Mouse (Mus musculus): ENCODE measurements at regions not wholly inside any gene's neighbourhood (a gene's known extent, or its start where the extent isn't known, plus 50 kb on each side); places are given as distances from the start of the nearest gene placed in this dataset.

- 19% methylated on average over 3 of the region's 3 CpGs for WGBS
- DNase-seq (ENCODE audit: low spot score): no peak
- no peak overlapping the region for H3K4me3 ChIP-seq (ENCODE audit: low read depth, low read length)
- ATAC-seq: no peak
- no peaks in the 10 kb centered on the region for H3K36me3 ChIP-seq (ENCODE audit: control insufficient read depth, insufficient read depth, low read length)
- no peak overlapping the region for H3K9ac ChIP-seq (ENCODE audit: low read length)
- H3K27me3 ChIP-seq (replicated peaks; ENCODE audit: control insufficient read depth, insufficient read depth, low read length): no peaks in the 10 kb centered on the region
- H3K27ac ChIP-seq (ENCODE audit: low read depth, low read length): no peak overlapping the region
- no peaks in the 10 kb centered on the region for H3K9me3 ChIP-seq (replicated peaks; ENCODE audit: control insufficient read depth, low read length)
- H3K4me1 ChIP-seq (ENCODE audit: control insufficient read depth, insufficient read depth, low read length): peaks cover 5% of the 10 kb centered on the region
- H3K4me2 ChIP-seq (ENCODE audit: low read length): no peak overlapping the region
Measured at GRCm38 (mm10) chr2:169293351-169293750, 294.2 kb downstream of the Gm11011 start.

DNA sequence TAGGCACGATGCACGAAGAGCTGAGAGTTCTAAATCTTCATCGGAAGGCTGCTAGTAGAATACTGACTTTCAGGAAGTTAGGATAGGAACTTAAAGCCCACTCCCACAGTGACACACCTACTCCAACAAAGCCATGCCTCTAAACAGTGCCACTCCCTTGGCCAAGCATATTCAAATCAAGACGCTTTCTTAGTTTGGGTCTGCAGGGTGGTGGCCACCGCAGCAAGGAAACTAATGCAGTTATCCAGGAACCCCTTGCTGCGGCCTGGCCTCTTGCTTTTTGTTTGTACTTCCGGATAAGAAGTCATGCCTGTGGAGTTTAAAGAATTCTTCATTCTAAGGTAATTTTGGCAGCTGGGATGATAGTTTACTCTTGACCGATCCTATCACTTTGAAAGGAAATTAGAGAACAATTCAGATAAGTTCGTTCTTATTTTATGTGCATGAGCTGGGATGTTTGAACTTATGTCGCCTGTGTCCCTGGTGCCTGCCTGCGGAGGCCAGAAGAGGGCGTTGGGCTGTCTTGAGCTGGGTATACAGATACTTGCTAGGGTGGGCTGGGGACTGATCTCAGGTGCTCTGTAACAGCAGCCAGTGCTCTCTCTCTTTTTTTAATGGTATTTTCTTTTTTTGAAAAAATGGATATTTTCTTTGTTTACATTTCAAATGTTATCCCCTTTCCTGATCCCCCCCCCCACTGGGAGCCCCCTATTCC, 298.5 kb downstream of the Gm11011 start:
- DNase-seq (ENCODE audit: low spot score): no peak
- no peaks in the 10 kb centered on the region for H3K4me1 ChIP-seq (ENCODE audit: control insufficient read depth, insufficient read depth, low read length)
- no peaks in the 10 kb centered on the region for H3K27me3 ChIP-seq (replicated peaks; ENCODE audit: control insufficient read depth, insufficient read depth, low read length)
- H3K36me3 ChIP-seq (ENCODE audit: control insufficient read depth, insufficient read depth, low read length): no peaks in the 10 kb centered on the region
- H3K9ac ChIP-seq (ENCODE audit: low read length): no peak overlapping the region
- H3K4me2 ChIP-seq (ENCODE audit: low read length): no peak overlapping the region
- H3K4me3 ChIP-seq (ENCODE audit: low read depth, low read length): no peak overlapping the region
- H3K27ac ChIP-seq (ENCODE audit: low read depth, low read length): no peak overlapping the region
- no peaks in the 10 kb centered on the region for H3K9me3 ChIP-seq (replicated peaks; ENCODE audit: control insufficient read depth, low read length)
- WGBS: 91% methylated on average over 12 of the region's 12 CpGs
- ATAC-seq: no peak

DNA sequence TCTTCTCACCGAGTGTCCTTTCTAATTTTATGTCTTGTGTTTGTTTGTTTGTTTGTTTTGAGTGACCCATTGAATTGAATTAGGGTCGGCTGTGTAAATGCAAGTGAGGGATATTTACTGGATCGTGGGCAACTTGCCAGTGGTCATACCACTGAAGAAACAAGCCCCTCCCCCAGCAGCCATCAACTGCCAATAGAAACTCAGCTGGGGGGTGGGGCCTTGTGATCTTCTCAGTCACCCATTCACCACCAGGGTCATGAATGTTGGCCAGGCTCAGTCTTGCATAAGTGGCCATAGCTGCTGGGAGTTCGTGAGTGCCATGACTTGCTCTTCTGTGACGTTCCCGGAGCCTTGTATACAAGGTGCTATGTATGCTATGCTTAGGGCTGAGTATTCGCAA, 300.8 kb downstream of the Gm11011 start:
- 90% methylated on average over 7 of the region's 7 CpGs for WGBS
- no peaks in the 10 kb centered on the region for H3K36me3 ChIP-seq (ENCODE audit: control insufficient read depth, insufficient read depth, low read length)

DNA sequence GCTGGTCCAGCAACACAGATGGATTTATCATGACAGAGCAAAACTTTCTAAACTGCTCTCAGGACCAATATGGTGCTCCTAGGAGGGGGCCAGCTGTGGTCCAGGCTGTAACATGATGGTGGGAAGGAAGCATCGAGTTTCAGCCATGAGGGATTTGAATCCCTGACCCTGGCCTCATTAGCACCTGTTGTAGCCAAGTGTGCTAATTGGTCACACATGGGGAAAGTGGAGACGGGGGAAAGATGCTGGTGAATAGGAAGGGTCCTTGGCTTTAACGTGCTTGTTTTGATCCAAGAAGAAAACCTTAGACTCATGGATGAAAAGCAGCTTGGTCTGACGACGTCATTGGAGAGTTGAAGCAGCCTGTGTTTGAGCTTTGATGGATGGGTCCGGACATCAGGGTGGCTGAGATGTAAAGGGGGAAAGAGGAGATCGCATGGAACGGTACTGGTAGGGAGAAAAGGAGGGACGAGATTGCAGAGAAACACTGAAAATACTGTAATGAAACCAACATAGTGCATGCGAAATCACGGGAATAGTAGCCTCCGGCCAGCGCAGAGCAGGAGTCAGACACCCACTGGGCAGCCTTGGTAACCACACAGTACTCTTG, 304.9 kb downstream of the Gm11011 start:
- Histone ChIP-seq H3K9ac (ENCODE audit: low read length) (no peak overlapping the region), H3K4me2 (ENCODE audit: low read length) (no peak overlapping the region), H3K4me1 (ENCODE audit: control insufficient read depth, insufficient read depth, low read length) (no peaks in the 10 kb centered on the region), H3K9me3 (replicated peaks; ENCODE audit: control insufficient read depth, low read length) (no peaks in the 10 kb centered on the region), H3K36me3 (ENCODE audit: control insufficient read depth, insufficient read depth, low read length) (no peaks in the 10 kb centered on the region), H3K27ac (ENCODE audit: low read depth, low read length) (no peak overlapping the region), H3K27me3 (replicated peaks; ENCODE audit: control insufficient read depth, insufficient read depth, low read length) (no peaks in the 10 kb centered on the region), H3K4me3 (ENCODE audit: low read depth, low read length) (no peak overlapping the region)
- DNase-seq (ENCODE audit: low spot score) (no peak), ATAC-seq (no peak)
- 52% methylated on average over 13 of the region's 13 CpGs for WGBS

More for the DNA sequence above, 300.8 kb downstream of the Gm11011 start:
- ATAC-seq (no peak), DNase-seq (ENCODE audit: low spot score) (no peak)
- Histone ChIP-seq H3K9me3 (replicated peaks; ENCODE audit: control insufficient read depth, low read length) (no peaks in the 10 kb centered on the region), H3K27me3 (replicated peaks; ENCODE audit: control insufficient read depth, insufficient read depth, low read length) (no peaks in the 10 kb centered on the region), H3K9ac (ENCODE audit: low read length) (no peak overlapping the region), H3K27ac (ENCODE audit: low read depth, low read length) (no peak overlapping the region), H3K4me1 (ENCODE audit: control insufficient read depth, insufficient read depth, low read length) (no peaks in the 10 kb centered on the region), H3K4me3 (ENCODE audit: low read depth, low read length) (no peak overlapping the region), H3K4me2 (ENCODE audit: low read length) (no peak overlapping the region)

DNA sequence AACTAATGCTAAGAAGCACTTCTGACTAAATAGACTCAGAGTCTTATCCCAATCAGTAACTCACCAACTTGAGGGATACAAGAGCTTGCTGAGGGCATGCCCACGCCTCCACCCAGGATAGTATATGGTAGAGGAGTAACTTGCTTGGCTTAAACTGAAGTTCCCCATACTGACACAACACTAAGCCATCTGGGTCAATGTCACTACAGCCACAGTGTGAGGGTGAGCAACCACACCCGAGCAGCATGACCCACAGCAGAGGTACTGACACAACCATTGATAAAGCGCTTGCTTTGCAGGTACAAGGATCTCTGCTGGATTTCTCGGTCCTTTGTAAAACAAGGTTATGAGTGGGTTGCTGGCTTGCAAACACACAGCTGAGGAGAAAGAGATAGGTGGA, 312.2 kb downstream of the Gm11011 start:
- ATAC-seq (no peak), DNase-seq (ENCODE audit: low spot score) (no peak)
- H3K9ac ChIP-seq (ENCODE audit: low read length): no peak overlapping the region
- H3K27ac ChIP-seq (ENCODE audit: low read depth, low read length): no peak overlapping the region
- WGBS: 93% methylated on average over 4 of the region's 4 CpGs
- H3K9me3 ChIP-seq (replicated peaks; ENCODE audit: control insufficient read depth, low read length): no peaks in the 10 kb centered on the region
- no peaks in the 10 kb centered on the region for H3K36me3 ChIP-seq (ENCODE audit: control insufficient read depth, insufficient read depth, low read length)
- peaks cover 9% of the 10 kb centered on the region for H3K4me1 ChIP-seq (ENCODE audit: control insufficient read depth, insufficient read depth, low read length)
- H3K27me3 ChIP-seq (replicated peaks; ENCODE audit: control insufficient read depth, insufficient read depth, low read length): no peaks in the 10 kb centered on the region
- H3K4me2 ChIP-seq (ENCODE audit: low read length): no peak overlapping the region
- H3K4me3 ChIP-seq (ENCODE audit: low read depth, low read length): no peak overlapping the region

DNA sequence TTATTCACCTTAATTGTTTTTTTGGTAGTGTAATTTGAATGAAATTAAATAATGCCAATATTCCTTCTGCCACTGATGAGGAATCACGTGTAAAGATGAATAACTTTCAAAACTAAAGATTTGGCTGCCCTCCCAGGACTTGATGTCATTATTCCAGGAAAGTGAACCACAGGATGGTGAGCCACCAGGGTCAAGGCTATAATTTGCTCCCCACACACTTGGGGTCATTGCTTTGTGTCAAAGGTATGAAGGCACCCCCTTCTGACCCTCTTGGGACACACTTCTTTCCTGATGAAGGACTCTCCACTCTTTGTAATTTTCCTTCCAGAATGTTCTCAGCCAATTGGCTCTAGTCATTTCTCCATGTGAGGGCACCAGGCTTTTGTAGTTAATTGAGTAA, 313.4 kb downstream of the Gm11011 start:
- Histone ChIP-seq H3K36me3 (ENCODE audit: control insufficient read depth, insufficient read depth, low read length) (no peaks in the 10 kb centered on the region), H3K9ac (ENCODE audit: low read length) (no peak overlapping the region), H3K9me3 (replicated peaks; ENCODE audit: control insufficient read depth, low read length) (no peaks in the 10 kb centered on the region), H3K4me2 (ENCODE audit: low read length) (no peak overlapping the region), H3K4me1 (ENCODE audit: control insufficient read depth, insufficient read depth, low read length) (peaks cover 9% of the 10 kb centered on the region), H3K4me3 (ENCODE audit: low read depth, low read length) (no peak overlapping the region), H3K27ac (ENCODE audit: low read depth, low read length) (no peak overlapping the region), H3K27me3 (replicated peaks; ENCODE audit: control insufficient read depth, insufficient read depth, low read length) (no peaks in the 10 kb centered on the region)
- no peak for ATAC-seq
- WGBS: 31% methylated on average over 1 of the region's 1 CpGs
- DNase-seq (ENCODE audit: low spot score): no peak

DNA sequence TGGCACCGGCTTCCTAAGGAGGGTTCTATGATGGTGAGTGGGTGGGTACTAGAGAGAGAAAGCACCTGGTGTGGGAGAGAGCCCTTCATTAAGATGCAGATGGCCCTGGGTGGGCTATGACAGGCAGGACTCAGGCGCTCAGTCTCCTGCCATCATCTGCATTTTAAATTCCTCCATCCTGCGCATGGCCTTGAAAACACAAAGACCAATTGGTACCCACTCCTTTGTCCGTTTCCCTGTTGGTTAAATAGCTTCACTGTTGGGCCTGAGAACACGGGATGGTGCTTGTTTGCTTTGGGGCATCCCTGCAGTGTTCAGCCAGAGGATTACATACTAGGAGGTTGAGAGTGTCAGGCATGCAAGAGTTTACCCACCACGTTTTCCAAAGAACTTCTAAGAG, 314.9 kb downstream of the Gm11011 start:
- H3K36me3 ChIP-seq (ENCODE audit: control insufficient read depth, insufficient read depth, low read length): no peaks in the 10 kb centered on the region
- no peak overlapping the region for H3K9ac ChIP-seq (ENCODE audit: low read length)
- no peaks in the 10 kb centered on the region for H3K9me3 ChIP-seq (replicated peaks; ENCODE audit: control insufficient read depth, low read length)
- no peaks in the 10 kb centered on the region for H3K27me3 ChIP-seq (replicated peaks; ENCODE audit: control insufficient read depth, insufficient read depth, low read length)
- peaks cover 9% of the 10 kb centered on the region for H3K4me1 ChIP-seq (ENCODE audit: control insufficient read depth, insufficient read depth, low read length)
- ATAC-seq (no peak), DNase-seq (ENCODE audit: low spot score) (peak; percentile 27)
- H3K27ac ChIP-seq (ENCODE audit: low read depth, low read length): no peak overlapping the region
- H3K4me2 ChIP-seq (ENCODE audit: low read length): no peak overlapping the region
- WGBS: 3% methylated on average over 6 of the region's 6 CpGs
- no peak overlapping the region for H3K4me3 ChIP-seq (ENCODE audit: low read depth, low read length)

- WGBS: 40% methylated on average over 4 of the region's 4 CpGs
- H3K4me3 ChIP-seq (ENCODE audit: low read depth, low read length): no peak overlapping the region
- no peaks in the 10 kb centered on the region for H3K36me3 ChIP-seq (ENCODE audit: control insufficient read depth, insufficient read depth, low read length)
- ATAC-seq (no peak), DNase-seq (ENCODE audit: low spot score) (no peak)
- no peak overlapping the region for H3K27ac ChIP-seq (ENCODE audit: low read depth, low read length)
- no peaks in the 10 kb centered on the region for H3K27me3 ChIP-seq (replicated peaks; ENCODE audit: control insufficient read depth, insufficient read depth, low read length)
- no peak overlapping the region for H3K9ac ChIP-seq (ENCODE audit: low read length)
- H3K4me1 ChIP-seq (ENCODE audit: control insufficient read depth, insufficient read depth, low read length): peaks cover 9% of the 10 kb centered on the region
- no peaks in the 10 kb centered on the region for H3K9me3 ChIP-seq (replicated peaks; ENCODE audit: control insufficient read depth, low read length)
- H3K4me2 ChIP-seq (ENCODE audit: low read length): no peak overlapping the region
Measured at GRCm38 (mm10) chr2:169272018-169272417, 315.5 kb downstream of the Gm11011 start.

DNA sequence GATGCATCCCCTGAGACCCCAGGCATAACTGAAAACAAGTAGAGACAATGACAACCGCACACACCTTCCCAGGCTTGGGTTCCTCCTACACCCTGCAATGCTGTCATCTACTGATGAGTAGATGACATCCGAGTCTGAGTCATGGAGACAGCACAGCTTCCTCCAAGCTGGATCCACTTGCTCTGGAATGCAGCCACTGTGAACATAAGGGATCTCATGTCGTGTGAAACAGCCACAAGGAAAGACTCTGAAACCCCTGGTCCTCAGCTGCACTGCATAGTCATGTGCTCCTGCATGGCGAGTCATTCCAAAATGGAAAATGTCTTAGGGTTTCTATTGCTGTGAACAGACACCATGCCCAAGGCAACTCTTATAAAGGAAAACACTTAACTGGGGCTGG, 305.2 kb upstream of the Zfp64 start:
- Histone ChIP-seq H3K4me1 (ENCODE audit: control insufficient read depth, insufficient read depth, low read length) (no peaks in the 10 kb centered on the region), H3K4me3 (ENCODE audit: low read depth, low read length) (no peak overlapping the region), H3K36me3 (ENCODE audit: control insufficient read depth, insufficient read depth, low read length) (no peaks in the 10 kb centered on the region), H3K9me3 (replicated peaks; ENCODE audit: control insufficient read depth, low read length) (no peaks in the 10 kb centered on the region), H3K4me2 (ENCODE audit: low read length) (no peak overlapping the region), H3K27me3 (replicated peaks; ENCODE audit: control insufficient read depth, insufficient read depth, low read length) (no peaks in the 10 kb centered on the region), H3K27ac (ENCODE audit: low read depth, low read length) (no peak overlapping the region), H3K9ac (ENCODE audit: low read length) (no peak overlapping the region)
- no peak for ATAC-seq
- no peak for DNase-seq (ENCODE audit: low spot score)
- 92% methylated on average over 4 of the region's 4 CpGs for WGBS
